Mouse (Mus musculus) MEL (cell line): ENCODE data around the gene Ipo5.

Experiments used
- CTCF ChIP-seq, 3 experiments: IDR thresholded peaks in 2 of 3; conservative IDR thresholded peaks in 1 of 3; 2 replicates each; pipeline ENCODE4 v1.5.1; 2011 to 2012; ENCODE audit warnings: low read length in 3 of 3, low read depth in 2 of 3, mild to moderate bottlenecking in 2 of 3, improper control_type of control experiment in 1 of 3, inconsistent platforms in 1 of 3, mixed read lengths in 1 of 3, moderate library complexity in 1 of 3; ENCODE audit not compliant: control insufficient read depth in 1 of 3, insufficient read depth in 1 of 3, poor library complexity in 1 of 3, severe bottlenecking in 1 of 3
- E2F4 ChIP-seq: IDR thresholded peaks from 2 replicates; pipeline ENCODE4 v1.6.1; 2011; ENCODE audit warnings: low read depth, low read length, improper control_type of control experiment, borderline replicate concordance
- ELF1 ChIP-seq: IDR thresholded peaks from 2 replicates; pipeline ENCODE4 v1.6.1; 2014; ENCODE audit warnings: low read depth, mild to moderate bottlenecking, inconsistent platforms, low read length, improper control_type of control experiment, moderate library complexity
- GATA1 ChIP-seq: IDR thresholded peaks from 2 replicates; pipeline ENCODE4 v1.6.1; 2011; ENCODE audit warnings: low read depth, low read length, improper control_type of control experiment
- HCFC1 ChIP-seq: IDR thresholded peaks from 2 replicates; pipeline ENCODE4 v1.6.1; 2012; ENCODE audit warnings: low read depth, mild to moderate bottlenecking, inconsistent platforms, low read length, improper control_type of control experiment, moderate library complexity
- JUND ChIP-seq: IDR thresholded peaks from 2 replicates; pipeline ENCODE4 v1.6.1; 2011; ENCODE audit warnings: low read depth, mild to moderate bottlenecking, improper control_type of control experiment, low read length
- KAT2A ChIP-seq: conservative IDR thresholded peaks from 2 replicates; pipeline ENCODE4 v1.6.1; 2012; ENCODE audit warnings: low read depth, low read length, improper control_type of control experiment, inconsistent platforms
- POLR2A ChIP-seq, 2 experiments: IDR thresholded peaks; 2 replicates each; pipeline ENCODE4 v1.6.1; 2011 to 2012; ENCODE audit warnings: low read length in 2 of 2, mild to moderate bottlenecking in 2 of 2, control low read depth in 1 of 2, improper control_type of control experiment in 1 of 2, low read depth in 1 of 2, moderate library complexity in 1 of 2; ENCODE audit not compliant: control insufficient read depth in 1 of 2, insufficient read depth in 1 of 2, poor library complexity in 1 of 2
- SIN3A ChIP-seq: IDR thresholded peaks from 2 replicates; pipeline ENCODE4 v1.6.1; 2012; ENCODE audit warnings: low read length, improper control_type of control experiment, inconsistent platforms
- TCF12 ChIP-seq: IDR thresholded peaks from 2 replicates; pipeline ENCODE4 v1.6.1; 2014; ENCODE audit warnings: low read depth, mild to moderate bottlenecking, inconsistent platforms, low read length, improper control_type of control experiment, moderate library complexity
- USF2 ChIP-seq, 2 experiments: IDR thresholded peaks; 2 replicates each; pipeline ENCODE4 v1.6.1; 2011 to 2012; ENCODE audit warnings: improper control_type of control experiment in 2 of 2, low read length in 2 of 2, borderline replicate concordance in 1 of 2, inconsistent platforms in 1 of 2, low read depth in 1 of 2, mild to moderate bottlenecking in 1 of 2; ENCODE audit not compliant: insufficient read depth in 1 of 2
- ZNF384 ChIP-seq: IDR thresholded peaks from 2 replicates; pipeline ENCODE4 v1.6.1; 2012; ENCODE audit warnings: low read depth, mild to moderate bottlenecking, inconsistent platforms, low read length, improper control_type of control experiment

DNA sequence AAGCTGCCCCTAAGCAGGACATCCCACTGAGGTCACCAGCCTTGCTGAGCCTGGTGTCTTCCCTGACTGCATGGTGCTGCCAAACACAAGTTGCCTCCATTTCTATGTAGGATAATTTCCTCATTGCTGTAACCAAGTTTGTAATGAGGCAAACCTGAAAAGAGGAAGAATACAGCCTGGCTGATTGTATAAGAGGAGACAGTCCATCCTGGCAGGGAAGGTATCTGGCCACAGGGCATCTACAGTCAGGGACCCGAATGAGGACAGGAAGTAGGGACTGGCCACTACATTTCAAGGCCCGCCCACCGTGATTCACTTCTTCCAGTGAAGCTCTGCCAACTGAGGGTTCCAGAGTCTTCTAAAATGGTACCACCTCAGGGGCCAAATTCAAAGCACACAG is 47.8 kb upstream of the Ipo5 start:
- TF ChIP-seq CTCF (IDR thresholded peaks at IDR 0.05 in 2 of 3, conservative IDR thresholded peaks at IDR 0.05 in 1 of 3; ENCODE audit: control insufficient read depth in 1 of 3, insufficient read depth in 1 of 3, low read depth in 2 of 3, low read length in 3 of 3, poor library complexity in 1 of 3, severe bottlenecking in 1 of 3) = no peak
- TF ChIP-seq KAT2A = no peak
- no peak for TF ChIP-seq GATA1
- no peak for TF ChIP-seq JUND
- TF ChIP-seq POLR2A (IDR thresholded peaks at IDR 0.05; ENCODE audit: control insufficient read depth in 1 of 2, insufficient read depth in 1 of 2, low read depth in 1 of 2, low read length in 2 of 2, poor library complexity in 1 of 2) = no peak
- no peak for TF ChIP-seq TCF12
- TF ChIP-seq SIN3A = no peak
- no peak for TF ChIP-seq E2F4
- TF ChIP-seq HCFC1 = no peak
- TF ChIP-seq ZNF384 = no peak
- no peak for TF ChIP-seq USF2 (IDR thresholded peaks at IDR 0.05; ENCODE audit: borderline replicate concordance in 1 of 2, insufficient read depth in 1 of 2, low read depth in 1 of 2, low read length in 2 of 2)
- TF ChIP-seq ELF1 = no peak
